Mouse (Mus musculus) thymus, postnatal 36 days (tissue): ENCODE results near the gene Iqgap1.

Experiments
- DNase-seq, 2 experiments: peaks; one replicate each; pipeline ENCODE4 v3.0.0; 2022; ENCODE audit warnings: mixed read lengths in 2 of 2

Iqgap1 gene

DNA sequence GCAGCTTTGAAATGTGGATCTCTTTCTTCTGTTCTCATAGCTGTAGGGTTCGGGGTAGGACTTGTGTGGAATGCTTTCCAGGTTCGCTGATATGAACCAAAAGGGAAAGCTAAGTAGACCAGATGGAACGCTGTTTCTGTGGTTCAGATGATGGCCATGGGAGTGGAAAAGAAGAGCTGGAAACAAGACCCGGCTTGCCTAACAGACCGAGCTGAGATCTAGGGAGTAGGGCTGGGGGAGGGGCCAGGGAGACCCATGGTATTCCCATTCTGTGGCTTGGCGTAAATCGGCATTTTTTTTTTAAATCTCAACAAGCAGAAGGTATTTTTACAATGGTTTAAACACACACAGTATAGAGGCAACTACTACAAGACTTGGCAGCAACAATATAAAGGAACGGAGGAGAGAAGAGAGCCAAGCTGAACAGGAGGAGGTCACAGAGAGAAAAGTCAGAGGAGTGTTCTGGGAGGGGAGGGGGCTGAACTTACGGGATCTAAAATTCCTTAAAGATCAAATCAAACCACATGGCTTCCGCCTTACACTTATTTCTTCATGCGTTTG is at the start of gene Iqgap1:
Gene Iqgap1, minus strand, starts transcription at position 132 of the 561 bp plus-strand sequence.
- no peak for DNase-seq

- no peak for DNase-seq
Measured at GRCm38 (mm10) chr7:80873631-80874030, 47.9 kb upstream of the Iqgap1 start.

DNA sequence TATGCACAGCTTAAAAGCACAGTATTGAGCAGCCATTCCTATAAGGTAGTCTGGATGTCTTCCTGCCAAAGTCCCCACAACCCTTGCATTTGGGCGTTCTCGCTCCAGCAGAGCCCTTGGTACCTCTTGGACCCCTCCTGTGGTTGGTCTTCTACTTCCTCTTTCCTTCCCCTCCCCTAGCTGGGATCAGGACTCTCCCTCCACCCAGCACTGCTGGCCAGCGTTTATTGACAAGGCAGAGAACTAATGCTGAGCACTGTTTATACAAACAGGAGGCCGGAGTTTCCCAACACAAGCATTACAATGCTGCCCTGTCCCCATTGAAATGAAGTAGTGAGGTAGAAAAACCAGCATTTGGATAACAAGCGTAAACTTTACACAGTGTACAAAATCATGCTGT is 47.3 kb upstream of the Iqgap1 start:
- DNase-seq: no peak

GRCm38 (mm10) chr7:80868686-80869085 is 42.9 kb upstream of the Iqgap1 start:
- no peak for DNase-seq

DNA sequence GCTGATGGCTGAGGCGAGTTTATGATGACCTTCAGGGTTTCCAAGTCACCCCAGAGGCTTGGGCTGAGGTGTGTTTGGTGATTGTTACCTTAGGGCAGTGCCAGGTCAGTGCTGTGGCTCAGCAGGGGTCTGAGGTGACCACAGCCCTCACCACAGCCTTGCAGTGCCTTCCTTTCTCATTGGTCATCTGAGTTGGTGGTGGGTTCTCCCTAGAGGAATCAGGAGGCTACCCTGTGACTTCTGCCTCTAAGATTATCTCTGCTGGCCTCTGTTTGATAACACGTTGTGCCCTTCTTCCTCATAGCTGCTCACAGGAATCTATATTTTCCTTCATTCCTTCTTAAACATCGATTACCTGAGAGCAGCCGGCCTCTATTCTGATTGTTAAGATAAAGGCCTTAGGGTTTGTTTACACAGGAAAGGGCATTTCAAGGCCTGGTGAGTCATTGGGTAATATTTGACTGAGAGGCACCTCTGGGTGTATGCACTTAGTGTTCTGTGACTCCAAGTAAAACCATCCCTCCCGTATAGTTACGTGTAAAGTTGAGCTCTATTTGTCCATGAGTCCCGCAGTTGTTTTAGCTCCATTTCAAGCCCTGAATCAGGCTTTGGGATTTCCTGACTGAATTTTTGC is 40.9 kb upstream of the Iqgap1 start:
- no peak for DNase-seq

DNA sequence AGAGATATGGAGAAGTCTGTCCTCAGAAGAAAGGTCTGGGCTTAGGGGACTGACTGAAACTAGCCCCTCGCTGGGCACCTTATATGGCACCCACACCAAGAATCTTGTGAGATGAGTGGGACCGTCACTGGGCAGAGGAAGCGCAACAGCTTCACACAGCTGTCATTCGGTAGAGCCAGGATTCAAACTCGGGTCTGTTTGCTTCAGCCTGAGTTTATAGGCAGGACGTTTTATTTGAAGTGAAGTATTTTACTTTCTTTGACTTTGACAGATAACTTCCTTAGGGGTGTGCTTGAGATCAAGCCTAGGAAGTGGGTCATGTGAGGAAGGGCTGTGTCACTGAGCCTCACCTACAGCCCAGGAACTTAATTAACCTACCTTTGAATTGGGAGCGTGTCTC is 39.7 kb upstream of the Iqgap1 start:
- peak; percentile 30 to 40 for DNase-seq

GRCm38 (mm10) chr7:80864831-80865230 is 39.1 kb upstream of the Iqgap1 start:
- peak; percentile 78 to 88 for DNase-seq

DNA sequence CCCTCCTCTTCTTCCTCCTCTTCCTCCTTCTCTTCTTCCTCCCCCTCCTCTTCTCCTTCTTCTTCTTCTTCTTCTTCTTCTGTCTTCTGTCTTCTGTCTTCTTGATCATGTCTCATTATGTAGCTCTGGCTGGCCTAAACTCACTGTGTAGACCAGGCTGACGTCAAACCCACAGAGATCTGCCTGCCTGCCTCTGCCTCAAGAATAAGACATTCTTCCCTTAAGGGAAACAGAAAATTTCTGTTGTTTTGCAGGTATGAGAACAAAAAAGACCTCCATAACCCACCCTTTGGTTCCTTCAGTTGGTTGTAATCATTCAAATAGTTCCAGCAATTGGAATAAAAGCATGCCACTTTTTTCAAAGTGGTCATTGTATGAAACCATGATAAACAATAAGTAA is 38.4 kb upstream of the Iqgap1 start:
- DNase-seq: no peak

DNA sequence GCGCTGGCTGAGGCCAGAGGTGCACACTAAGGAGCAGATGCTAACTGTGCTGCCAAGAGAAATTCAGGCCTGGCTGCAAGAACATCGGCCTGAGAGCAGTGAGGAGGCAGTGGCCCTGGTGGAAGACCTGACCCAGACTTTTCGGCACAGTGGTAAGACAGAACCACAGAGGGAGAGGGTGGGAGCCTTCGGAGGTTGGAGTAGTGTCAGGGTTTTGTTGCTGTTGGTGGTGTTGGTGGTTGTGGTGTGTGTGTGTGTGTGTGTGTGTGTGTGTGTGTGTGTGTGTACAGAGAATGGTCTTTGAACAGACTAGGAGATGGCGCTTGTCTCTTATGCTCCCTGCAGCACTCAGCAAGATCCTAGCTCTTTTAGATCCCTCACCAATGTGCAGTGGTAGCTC is 37.7 kb upstream of the Iqgap1 start:
- DNase-seq: peak in 1 of 2 experiments; percentile 25

- no peak for DNase-seq
Measured at GRCm38 (mm10) chr7:80862475-80862874, 36.7 kb upstream of the Iqgap1 start.

DNA sequence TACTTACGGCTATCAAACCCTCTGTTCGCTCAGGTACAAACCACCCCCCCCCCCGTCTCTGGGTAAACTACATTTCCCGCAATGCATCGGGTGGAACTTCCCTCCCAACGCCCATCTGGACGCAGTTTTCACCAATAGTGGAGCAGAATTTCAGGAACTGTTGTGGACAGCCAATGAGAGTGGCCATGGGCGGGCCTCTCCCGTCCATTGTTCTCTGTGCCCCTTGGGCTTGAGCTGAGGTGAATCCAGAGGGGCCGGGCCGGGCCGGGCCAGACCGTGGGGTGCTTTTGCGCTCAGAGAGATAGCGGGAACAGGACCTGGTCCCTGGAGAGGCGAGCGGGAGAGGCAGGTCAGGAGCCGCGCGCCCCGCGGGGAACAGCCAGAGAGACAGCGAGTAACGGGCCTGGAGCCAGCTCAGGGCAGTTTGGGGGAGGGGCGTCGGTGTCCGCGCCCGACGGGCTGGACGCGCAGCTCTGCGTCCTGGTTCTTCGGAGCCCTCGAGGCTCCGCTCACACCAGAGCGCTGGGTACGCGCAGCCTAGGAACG is 35.0 kb upstream of the Iqgap1 start, which contains the start of gene Zscan2:
Gene Zscan2, plus strand, starts transcription at position 192 of the 546 bp plus-strand sequence.
- DNase-seq: peak; percentile 88 to 92

- DNase-seq: peak; percentile 73 to 82
Measured at GRCm38 (mm10) chr7:80860227-80860626, 34.5 kb upstream of the Iqgap1 start.

DNA sequence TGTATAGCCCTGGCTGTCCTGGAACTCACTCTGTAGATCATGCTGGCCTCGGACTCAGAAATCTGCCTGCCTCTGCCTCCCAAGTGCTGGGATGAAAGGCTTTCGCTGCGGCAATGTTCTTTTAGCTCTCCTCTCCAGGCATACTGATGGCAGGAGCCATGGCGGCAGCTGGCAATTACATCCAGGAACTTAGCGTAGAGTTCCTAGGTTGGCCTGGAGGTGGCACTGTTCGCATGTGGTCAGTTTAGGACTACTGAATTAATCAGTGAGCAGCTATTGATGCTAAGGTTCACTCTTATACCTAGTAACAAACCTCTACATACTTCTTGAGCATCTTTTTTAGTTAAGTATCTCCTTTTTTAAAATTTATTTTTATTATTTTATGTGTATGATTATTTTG is 31.4 kb upstream of the Iqgap1 start:
- DNase-seq: peak; percentile 78 to 81

DNA sequence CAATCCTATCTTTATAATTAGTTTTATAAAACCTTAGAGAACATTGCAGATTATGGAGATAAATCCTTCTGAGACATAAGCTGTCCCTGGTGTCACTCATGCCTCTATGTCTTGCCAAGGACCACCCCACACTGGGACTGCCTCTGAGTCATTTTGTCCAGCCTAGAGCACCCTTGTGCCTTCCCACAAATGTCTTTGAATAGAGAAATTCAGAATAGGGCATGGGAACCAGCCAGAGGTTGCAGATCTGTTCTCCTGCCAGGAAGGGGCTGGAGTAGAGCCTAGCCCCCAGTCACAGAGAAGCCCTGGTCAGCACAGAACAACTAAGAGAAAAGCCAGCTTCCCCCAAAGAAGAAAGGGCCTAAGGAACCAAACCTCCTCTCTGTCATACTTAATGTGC is 29.5 kb upstream of the Iqgap1 start:
- no peak for DNase-seq

GRCm38 (mm10) chr7:80853218-80853617 is 27.4 kb upstream of the Iqgap1 start:
- no peak for DNase-seq

- peak; percentile 47 to 70 for DNase-seq
Measured at GRCm38 (mm10) chr7:80850520-80850919, 24.7 kb upstream of the Iqgap1 start.

DNA sequence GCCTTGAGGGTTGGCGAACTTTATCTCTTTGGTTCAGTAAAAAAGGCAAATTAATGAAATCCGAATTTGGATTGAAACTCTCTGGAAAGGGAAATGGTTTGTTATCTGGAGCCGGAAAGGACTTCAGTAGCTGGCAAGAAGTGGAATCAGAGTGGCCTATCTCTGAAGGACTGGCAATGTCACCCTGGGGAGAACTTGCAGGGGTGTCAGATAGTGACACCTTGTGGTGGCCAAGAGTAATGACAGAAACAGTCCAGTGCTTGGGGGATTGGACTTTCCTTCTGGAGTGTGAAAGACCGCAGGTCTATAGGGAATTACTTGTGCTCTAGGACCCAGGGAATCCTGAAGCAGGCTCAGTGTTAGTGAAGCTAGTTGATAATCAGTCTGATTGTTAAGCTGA is 23.9 kb upstream of the Iqgap1 start:
- no peak for DNase-seq

DNA sequence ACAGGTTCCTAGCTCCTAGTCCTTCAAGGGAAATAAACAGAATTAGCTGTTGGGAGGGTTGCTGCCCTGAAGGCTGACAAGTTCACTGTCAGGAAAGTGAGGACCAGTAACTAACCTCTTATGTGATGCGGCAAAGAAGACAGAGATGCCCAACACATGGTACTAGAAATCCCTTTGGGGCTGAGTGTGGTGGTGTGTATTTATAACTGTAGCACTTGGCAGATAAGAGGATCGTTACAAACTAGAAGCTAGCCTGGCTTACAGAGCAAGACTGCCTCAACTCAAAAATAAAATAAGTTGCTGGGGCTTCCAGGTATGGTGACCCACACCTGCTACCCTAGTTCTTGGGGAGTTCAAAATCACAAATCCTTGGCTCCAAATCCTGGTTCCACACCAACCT is 23.5 kb upstream of the Iqgap1 start:
- DNase-seq: no peak

- no peak for DNase-seq
Measured at GRCm38 (mm10) chr7:80846709-80847108, 20.9 kb upstream of the Iqgap1 start.

DNA sequence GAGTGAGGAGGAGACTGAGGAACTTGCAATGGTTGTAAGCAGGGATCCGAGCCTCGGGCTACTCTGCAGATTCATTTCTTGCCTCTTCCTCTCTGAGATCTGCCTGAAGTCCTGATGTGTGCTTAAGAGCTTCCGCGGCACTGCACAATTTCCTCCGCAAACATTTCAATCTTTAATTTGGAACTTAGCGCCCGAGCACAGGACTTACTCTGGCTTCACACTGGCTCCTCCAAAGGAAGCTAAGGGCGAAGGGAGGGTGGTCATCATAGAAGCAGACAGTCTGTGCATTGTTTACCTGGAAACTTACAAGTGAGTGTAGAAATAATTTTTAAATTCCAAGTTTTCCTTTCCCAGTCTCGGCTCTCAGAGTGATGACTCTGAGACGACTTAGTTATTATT is 20.5 kb upstream of the Iqgap1 start:
- no peak for DNase-seq

GRCm38 (mm10) chr7:80845621-80846279 is 20.0 kb upstream of the Iqgap1 start:
- DNase-seq: no peak

DNA sequence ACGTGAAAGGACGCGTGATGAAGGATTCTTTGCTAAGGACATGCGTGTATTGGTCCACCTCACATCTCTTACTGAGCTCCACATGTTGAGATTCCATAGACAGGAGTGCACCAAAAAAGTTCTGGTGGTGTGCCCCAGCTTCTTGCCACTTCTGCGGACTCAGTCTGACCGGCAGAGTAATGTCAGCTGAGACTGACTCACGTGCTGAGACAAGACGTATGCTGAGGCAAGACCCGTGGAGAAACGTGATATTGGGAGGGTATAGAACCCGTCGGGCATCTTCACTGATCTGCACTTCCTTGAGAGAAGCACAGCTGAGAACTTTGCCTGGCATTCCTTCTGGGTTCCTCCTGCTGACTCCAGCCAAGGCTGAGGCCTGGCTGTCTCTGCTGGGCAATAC is 18.9 kb upstream of the Iqgap1 start:
- DNase-seq: no peak

DNA sequence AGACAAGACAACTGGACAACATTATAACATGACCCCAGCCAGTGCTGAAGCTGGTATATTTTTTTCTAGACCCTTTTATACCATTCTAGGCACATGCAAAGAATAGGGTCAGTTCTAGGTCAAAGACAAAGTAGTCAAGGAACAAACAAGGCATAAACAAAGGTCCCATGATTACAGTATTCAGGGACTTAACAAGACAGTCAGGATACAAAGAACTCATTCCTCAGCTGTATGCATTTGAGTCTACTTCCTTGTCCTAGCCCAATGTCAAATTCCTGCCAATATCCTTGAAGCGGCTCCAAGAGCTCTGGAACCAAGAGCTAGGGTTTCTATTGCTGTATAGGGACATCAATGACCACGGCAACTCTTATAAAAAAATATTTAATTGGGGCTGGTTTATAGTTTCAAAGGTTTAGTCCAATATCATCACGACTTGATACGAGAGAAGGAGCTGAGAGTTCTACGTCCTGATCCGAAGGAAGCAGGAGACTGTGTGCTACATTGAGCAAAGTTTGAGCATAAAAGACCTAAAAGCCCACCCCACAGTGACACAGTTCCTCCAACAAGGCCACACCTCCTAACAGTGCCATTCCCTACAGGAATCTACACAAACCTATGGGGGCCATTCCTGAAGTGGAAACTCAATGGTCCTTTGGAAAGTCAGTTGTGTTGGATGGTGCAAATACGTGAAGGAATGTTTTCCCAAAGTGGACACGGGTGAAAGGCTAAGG is 18.3 kb upstream of the Iqgap1 start:
- DNase-seq: no peak
